Mouse (Mus musculus): ENCODE measurements around the gene Gabbr2. TPM values are rescaled to one million over a fixed set of nuclear protein-coding genes. Genes with fewer than 3 reads are reported as not detected.

Gene Gabbr2
- polyA plus RNA-seq, 1 experiment from 2014 or later, result 0.14 TPM

GRCm38 (mm10) chr4:47010400-47011231, 18.9 kb upstream of the Gabbr2 start:
- Histone ChIP-seq H3K27me3 (replicated peaks; ENCODE audit: control insufficient read depth, insufficient read depth, low read length) (0 out of 2 replicates have a peak, but pooled peaks cover 3% of the 10 kb centered on the region), H3K4me2 (replicated peaks; ENCODE audit: low read depth) (0 out of 2 replicates have a peak overlapping the region, but pooled peaks have one; percentile 6), H3K4me3 (ENCODE audit: low read depth, low read length) (no peak overlapping the region), H3K36me3 (ENCODE audit: control insufficient read depth, insufficient read depth) (no peaks in the 10 kb centered on the region), H3K4me1 (replicated peaks; ENCODE audit: control insufficient read depth, insufficient read depth, low read length) (no peaks in the 10 kb centered on the region; the same call in 1 of the 2 replicates), H3K9me3 (ENCODE audit: control insufficient read depth) (no peaks in the 10 kb centered on the region), H3K9ac (ENCODE audit: low read depth, low read length) (no peak overlapping the region), H3K27ac (ENCODE audit: low read depth, low read length) (no peak overlapping the region)
- ATAC-seq, result no peak
- TF ChIP-seq CTCF (IDR thresholded peaks at IDR 0.05; ENCODE audit: low read depth), result no peak
- 40% methylated on average over 12 of the region's 12 CpGs for WGBS

- H3K9ac ChIP-seq (ENCODE audit: low read depth, low read length), result no peak overlapping the region
- H3K9me3 ChIP-seq (ENCODE audit: control insufficient read depth), result no peaks in the 10 kb centered on the region
- no peaks in the 10 kb centered on the region for H3K27me3 ChIP-seq (replicated peaks; ENCODE audit: control insufficient read depth, insufficient read depth, low read length)
- no peak for ATAC-seq
- H3K4me3 ChIP-seq (ENCODE audit: low read depth, low read length), result no peak overlapping the region
- no peak overlapping the region for H3K4me2 ChIP-seq (replicated peaks; ENCODE audit: low read depth)
- 48% methylated on average over 8 of the region's 8 CpGs for WGBS
- no peaks in the 10 kb centered on the region for H3K4me1 ChIP-seq (replicated peaks; ENCODE audit: control insufficient read depth, insufficient read depth, low read length)
- H3K36me3 ChIP-seq (ENCODE audit: control insufficient read depth, insufficient read depth), result no peaks in the 10 kb centered on the region
- peak; percentile 63 for TF ChIP-seq CTCF (IDR thresholded peaks at IDR 0.05; ENCODE audit: low read depth)
- no peak overlapping the region for H3K27ac ChIP-seq (ENCODE audit: low read depth, low read length)
These were observed 9.1 kb upstream of the Gabbr2 start for GRCm38 (mm10) chr4:47000626-47001395.

GRCm38 (mm10) chr4:46997969-46998368, 6.3 kb upstream of the Gabbr2 start:
- H3K4me2 ChIP-seq (replicated peaks; ENCODE audit: low read depth), result no peak overlapping the region
- H3K27ac ChIP-seq (ENCODE audit: low read depth, low read length), result no peak overlapping the region
- TF ChIP-seq CTCF (IDR thresholded peaks at IDR 0.05; ENCODE audit: low read depth), result no peak
- H3K4me1 ChIP-seq (replicated peaks; ENCODE audit: control insufficient read depth, insufficient read depth, low read length), result no peaks in the 10 kb centered on the region
- H3K36me3 ChIP-seq (ENCODE audit: control insufficient read depth, insufficient read depth), result no peaks in the 10 kb centered on the region
- H3K9me3 ChIP-seq (ENCODE audit: control insufficient read depth), result no peaks in the 10 kb centered on the region
- H3K4me3 ChIP-seq (ENCODE audit: low read depth, low read length), result no peak overlapping the region
- peaks cover 11% of the 10 kb centered on the region for H3K27me3 ChIP-seq (replicated peaks; ENCODE audit: control insufficient read depth, insufficient read depth, low read length)
- ATAC-seq, result no peak
- 81% methylated on average over 2 of the region's 2 CpGs for WGBS
- no peak overlapping the region for H3K9ac ChIP-seq (ENCODE audit: low read depth, low read length)

GRCm38 (mm10) chr4:46992827-46993473, 1.3 kb upstream of the Gabbr2 start:
- Histone ChIP-seq H3K4me2 (replicated peaks; ENCODE audit: low read depth) (no peak overlapping the region), H3K9me3 (ENCODE audit: control insufficient read depth) (no peaks in the 10 kb centered on the region), H3K9ac (ENCODE audit: low read depth, low read length) (no peak overlapping the region), H3K27ac (ENCODE audit: low read depth, low read length) (no peak overlapping the region), H3K27me3 (replicated peaks; ENCODE audit: control insufficient read depth, insufficient read depth, low read length) (peaks cover 52% of the 10 kb centered on the region), H3K4me1 (replicated peaks; ENCODE audit: control insufficient read depth, insufficient read depth, low read length) (no peaks in the 10 kb centered on the region), H3K36me3 (ENCODE audit: control insufficient read depth, insufficient read depth) (no peaks in the 10 kb centered on the region), H3K4me3 (ENCODE audit: low read depth, low read length) (no peak overlapping the region)
- no peak for ATAC-seq
- WGBS, result 4% methylated on average over 8 of the region's 8 CpGs
- no peak for TF ChIP-seq CTCF (IDR thresholded peaks at IDR 0.05; ENCODE audit: low read depth)

GRCm38 (mm10) chr4:46991959-46992316, 265 bp upstream of the Gabbr2 start:
- H3K27me3 ChIP-seq (replicated peaks; ENCODE audit: control insufficient read depth, insufficient read depth, low read length), result peaks cover 53% of the 10 kb centered on the region
- no peak overlapping the region for H3K27ac ChIP-seq (ENCODE audit: low read depth, low read length)
- H3K36me3 ChIP-seq (ENCODE audit: control insufficient read depth, insufficient read depth), result no peaks in the 10 kb centered on the region
- no peak for TF ChIP-seq CTCF (IDR thresholded peaks at IDR 0.05; ENCODE audit: low read depth)
- no peaks in the 10 kb centered on the region for H3K9me3 ChIP-seq (ENCODE audit: control insufficient read depth)
- H3K9ac ChIP-seq (ENCODE audit: low read depth, low read length), result no peak overlapping the region
- no peaks in the 10 kb centered on the region for H3K4me1 ChIP-seq (replicated peaks; ENCODE audit: control insufficient read depth, insufficient read depth, low read length)
- WGBS, result under 1% methylated on average over 20 of the region's 31 CpGs
- peak overlapping the region; percentile 44 for H3K4me3 ChIP-seq (ENCODE audit: low read depth, low read length)
- peak overlapping the region; percentile 70 for H3K4me2 ChIP-seq (replicated peaks; ENCODE audit: low read depth)
- ATAC-seq, result no peak
